Mouse (Mus musculus) urinary bladder, postnatal 25 days (tissue): Measurements from ENCODE around the gene Cd300ld.
"Not testable (repeated sequence)": the region's sequence is repeated elsewhere in the genome, so short reads cannot be mapped to it uniquely, and the experiment has no call there.

Experiments used
- DNase-seq: peaks from one replicate; pipeline ENCODE4 v3.0.0; 2022; ENCODE audit warnings: low spot score

Gene Cd300ld

DNA sequence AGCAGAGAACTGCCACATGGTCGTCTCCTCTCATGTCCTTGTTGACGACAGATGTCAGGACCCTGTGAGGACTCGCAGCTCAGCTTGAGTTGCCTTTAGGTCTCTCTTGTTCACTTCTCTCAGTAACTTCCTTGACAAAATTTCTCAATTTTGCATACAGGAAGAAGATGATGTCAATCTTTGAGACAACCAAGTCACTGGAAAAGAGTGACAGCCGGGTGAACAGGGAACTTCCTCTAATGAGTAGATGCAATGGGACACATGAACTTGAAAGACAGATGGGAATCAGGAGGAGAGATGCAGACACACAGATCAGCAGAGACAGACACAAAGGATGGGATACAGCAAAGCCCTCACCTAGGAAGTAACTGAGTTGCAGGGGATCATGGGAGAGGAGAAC, at the start of gene Cd300ld:
Cd300ld (minus strand) TSS at position 130 of the 400 bp plus-strand sequence.
- no peak for DNase-seq

DNA sequence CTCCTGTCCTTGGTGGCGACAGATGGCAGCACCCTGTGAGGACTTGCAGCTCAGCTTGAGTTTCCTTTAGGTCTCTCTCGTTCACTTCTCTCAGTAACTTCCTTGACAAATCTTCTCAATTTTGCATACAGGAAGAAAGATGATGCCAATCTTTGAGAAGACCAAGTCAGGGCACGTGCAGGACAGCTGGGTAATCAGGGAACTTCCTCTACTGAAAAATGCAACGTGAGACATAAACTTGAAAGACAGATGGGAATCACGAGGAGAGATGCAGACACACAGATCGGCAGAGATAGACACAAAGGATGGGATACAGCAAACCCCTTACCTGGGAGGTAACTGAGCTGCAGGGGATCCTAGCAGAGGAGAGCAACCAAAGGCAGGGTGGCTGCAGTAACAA, 47.9 kb upstream of the Cd300ld start, which contains the start of gene Cd300ld5:
Cd300ld5 (minus strand) TSS at position 101 of the 400 bp plus-strand sequence.
- not testable (repeated sequence) for DNase-seq

DNA sequence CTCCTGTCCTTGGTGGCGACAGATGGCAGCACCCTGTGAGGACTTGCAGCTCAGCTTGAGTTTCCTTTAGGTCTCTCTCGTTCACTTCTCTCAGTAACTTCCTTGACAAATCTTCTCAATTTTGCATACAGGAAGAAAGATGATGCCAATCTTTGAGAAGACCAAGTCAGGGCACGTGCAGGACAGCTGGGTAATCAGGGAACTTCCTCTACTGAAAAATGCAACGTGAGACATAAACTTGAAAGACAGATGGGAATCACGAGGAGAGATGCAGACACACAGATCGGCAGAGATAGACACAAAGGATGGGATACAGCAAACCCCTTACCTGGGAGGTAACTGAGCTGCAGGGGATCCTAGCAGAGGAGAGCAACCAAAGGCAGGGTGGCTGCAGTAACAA, 37.2 kb upstream of the Cd300ld start, which contains the start of gene Cd300ld4:
Cd300ld4 (minus strand) TSS at position 101 of the 400 bp plus-strand sequence.
- DNase-seq: not testable (repeated sequence)

GRCm38 (mm10) chr11:115016093-115016492, 26.4 kb upstream of the Cd300ld start, which contains the start of gene Cd300ld2:
Cd300ld2 (minus strand) TSS chr11:115016193.
- DNase-seq: not testable (repeated sequence)

DNA sequence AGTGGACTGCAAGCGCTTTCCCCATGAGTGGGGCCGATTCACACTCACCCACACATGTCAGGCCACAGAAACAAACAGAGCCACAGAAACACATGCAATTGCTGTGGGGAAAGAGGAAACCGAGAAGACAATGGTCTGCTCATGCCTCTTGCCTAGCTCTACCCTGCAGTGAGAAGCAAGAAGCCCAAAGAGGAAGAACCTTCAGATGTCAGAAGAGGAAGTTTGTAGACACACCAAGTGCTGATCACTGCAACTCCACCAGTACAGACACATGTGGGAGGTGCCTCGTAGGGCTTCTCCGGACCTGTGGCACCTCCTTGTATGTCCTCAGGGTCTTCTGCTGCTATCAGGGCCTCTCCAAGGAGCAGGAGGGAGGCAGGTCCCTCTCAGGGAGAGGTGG, 14.3 kb upstream of the Cd300ld start:
- DNase-seq: no peak

- no peak for DNase-seq
Observed at GRCm38 (mm10) chr11:115001474-115002040, 11.8 kb upstream of the Cd300ld start, which contains the start of gene Cd300c2. Cd300c2 (minus strand) TSS chr11:115001880.

GRCm38 (mm10) chr11:114981866-114982265, 7.9 kb downstream of the Cd300ld start:
- no peak for DNase-seq

DNA sequence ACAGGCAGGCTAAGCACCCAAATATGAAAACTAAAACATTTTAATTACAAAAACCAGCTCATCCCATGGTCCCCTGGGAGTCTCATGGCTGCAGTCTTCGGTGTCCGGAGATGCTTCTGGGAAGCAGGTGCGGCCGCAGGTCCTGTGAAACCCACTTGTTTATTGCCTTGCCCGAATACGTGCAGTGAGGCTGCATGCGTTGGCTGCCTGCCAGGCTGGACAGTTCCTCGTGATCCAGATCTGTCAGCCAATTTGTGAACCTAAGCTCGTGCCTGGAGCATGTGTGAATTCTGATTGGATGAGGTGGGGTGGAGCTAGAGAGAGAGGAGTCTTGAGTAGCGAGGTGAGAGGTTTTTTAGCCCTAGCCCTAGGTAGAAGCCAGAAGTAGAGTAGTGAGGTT, 17.0 kb downstream of the Cd300ld start:
- no peak for DNase-seq

- no peak for DNase-seq
Observed at GRCm38 (mm10) chr11:114968752-114969207, 20.9 kb downstream of the Cd300ld start, which contains the start of gene Cd300c. Cd300c (minus strand) TSS chr11:114969157.

DNA sequence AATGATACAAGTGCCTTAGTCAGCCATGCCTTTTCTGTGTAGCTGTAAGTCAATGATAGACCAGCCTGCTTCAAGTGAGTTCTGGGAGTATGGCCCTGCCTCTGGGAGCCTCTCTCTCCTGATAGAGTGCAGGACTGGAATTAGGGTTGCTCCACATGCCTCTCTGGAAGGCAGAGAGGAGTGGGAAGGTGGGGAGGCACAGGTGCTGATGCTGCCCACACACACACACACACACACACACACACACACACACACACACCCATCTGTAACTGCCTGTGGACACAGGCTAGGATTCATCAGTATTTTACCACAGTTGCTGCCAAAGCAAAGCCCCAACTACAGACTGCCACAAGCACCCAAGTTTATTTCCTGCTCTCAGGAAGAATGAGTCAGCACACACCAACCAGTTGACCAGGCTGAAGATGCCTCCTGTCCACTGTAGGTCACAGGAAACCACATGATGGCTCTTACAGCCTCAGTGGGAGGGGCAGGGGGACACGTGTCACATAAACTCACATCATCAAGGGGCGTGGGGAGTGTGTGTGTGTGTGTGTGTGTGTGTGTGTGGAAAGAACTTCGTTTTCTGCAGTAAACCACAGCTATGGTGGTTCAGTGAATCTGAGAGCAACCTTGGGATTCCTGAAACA, 24.4 kb downstream of the Cd300ld start:
- DNase-seq: no peak

DNA sequence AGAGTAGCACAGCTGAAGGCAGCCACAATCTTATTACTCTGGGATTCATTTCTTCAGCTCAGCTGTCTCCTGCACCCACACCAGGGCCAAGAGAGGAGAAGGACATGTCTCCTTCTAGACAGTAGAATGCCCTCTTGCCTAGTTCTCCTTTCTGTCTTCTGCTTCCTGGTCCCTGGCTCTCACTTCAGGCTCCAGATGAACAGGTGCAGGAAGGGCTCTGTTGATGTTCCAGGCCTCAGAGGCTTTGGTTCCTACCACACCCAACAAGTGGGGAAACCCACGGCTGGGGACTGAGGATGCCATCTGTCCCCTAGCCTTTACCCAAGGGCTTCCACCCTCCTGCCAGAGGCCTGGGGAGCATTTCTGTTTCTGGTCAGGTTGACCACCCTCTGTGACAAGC, 29.4 kb downstream of the Cd300ld start:
- DNase-seq: no peak

DNA sequence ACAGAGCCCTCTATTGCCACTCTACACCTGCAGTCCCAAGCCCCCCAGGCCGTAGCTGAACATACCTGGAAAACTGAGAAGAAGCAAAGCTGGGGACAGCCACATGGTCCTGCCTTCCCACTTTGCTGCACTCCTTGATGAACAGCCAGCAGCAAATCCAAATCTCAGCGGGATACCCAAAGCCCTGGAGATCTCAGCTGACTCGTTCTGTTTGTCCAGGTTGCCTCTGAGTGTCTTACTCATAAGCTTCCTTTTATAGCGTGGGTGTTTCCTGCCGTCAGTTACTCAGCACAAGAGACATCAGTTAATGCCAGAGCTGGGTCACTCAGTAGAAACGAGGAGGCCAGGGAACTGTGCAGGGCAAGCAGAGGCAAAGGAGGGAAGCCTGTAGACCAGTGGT, 55.6 kb downstream of the Cd300ld start, which contains the start of gene Cd300lb:
Cd300lb (minus strand) TSS at position 243 of the 400 bp plus-strand sequence.
- no peak for DNase-seq

DNA sequence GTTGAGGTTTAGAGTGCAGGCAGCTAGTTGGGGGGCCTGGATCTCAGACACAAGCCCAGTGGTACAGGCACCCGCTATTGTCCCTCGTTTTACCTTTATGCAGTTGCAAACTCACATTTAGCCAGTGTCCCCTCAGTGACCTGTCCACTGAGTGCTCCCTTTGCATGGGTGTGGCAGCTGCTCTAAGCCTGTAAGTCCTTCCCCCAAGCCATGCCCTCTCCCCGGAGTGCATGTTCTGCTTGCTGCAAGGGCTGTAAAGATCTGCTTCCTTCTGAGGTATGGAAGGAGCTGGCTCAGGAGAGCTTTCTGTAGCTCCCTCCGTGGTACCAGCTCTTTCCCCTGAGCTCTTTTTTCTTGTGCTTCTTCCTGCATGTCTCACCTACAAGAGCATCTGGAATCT, 56.1 kb downstream of the Cd300ld start:
- DNase-seq: no peak
